Mouse (Mus musculus) adrenal gland, postnatal 14 days (tissue): Measurements from ENCODE around the gene Eif4e2. TPM values are rescaled to one million over a fixed set of nuclear protein-coding genes. Genes with fewer than 3 reads are reported as not detected.

Source experiments
- DNase-seq: peaks from one replicate; pipeline ENCODE4 v3.0.0; 2021; ENCODE audit warnings: mixed read lengths
- long read RNA-seq, 2 experiments: library from polyadenylated mRNA; stranded (forward); transcript quantifications; one replicate each; pipeline ENCODE4 v2.0.0; 2021
- total RNA-seq: library from RNA; stranded (reverse); gene quantifications from 2 replicates; pipeline ENCODE4 v1.2.3, GENCODE M21; 2021

Gene Eif4e2
- 94.4 and 104 TPM in 2 replicates for total RNA-seq
- long read RNA-seq, experiment 1, transcript Eif4e2-206 (7 exons, 1,807 nt) = minor isoform, 26 of 115 reads
- long read RNA-seq, experiment 1, transcript Eif4e2-202 (7 exons, 3,394 nt) = minor isoform, 8 of 115 reads
- long read RNA-seq, experiment 1, transcript Eif4e2-204 (7 exons, 1,119 nt) = major isoform, 40 of 115 reads
- long read RNA-seq, experiment 1, transcript Eif4e2-203 (6 exons, 1,569 nt) = minor isoform, 6 of 115 reads
- long read RNA-seq, experiment 1, partial matches to known transcripts = 4 of 115 reads
- long read RNA-seq, experiment 1, other reads (novel, unspliced or antisense) = 25 of 115 reads
- long read RNA-seq, experiment 2, transcript Eif4e2-204 (7 exons, 1,119 nt) = major isoform, 30 of 75 reads
- long read RNA-seq, experiment 2, transcript Eif4e2-206 (7 exons, 1,807 nt) = minor isoform, 17 of 75 reads
- long read RNA-seq, experiment 2, partial matches to known transcripts = 11 of 75 reads
- long read RNA-seq, experiment 2, other reads (novel, unspliced or antisense) = 7 of 75 reads

DNA sequence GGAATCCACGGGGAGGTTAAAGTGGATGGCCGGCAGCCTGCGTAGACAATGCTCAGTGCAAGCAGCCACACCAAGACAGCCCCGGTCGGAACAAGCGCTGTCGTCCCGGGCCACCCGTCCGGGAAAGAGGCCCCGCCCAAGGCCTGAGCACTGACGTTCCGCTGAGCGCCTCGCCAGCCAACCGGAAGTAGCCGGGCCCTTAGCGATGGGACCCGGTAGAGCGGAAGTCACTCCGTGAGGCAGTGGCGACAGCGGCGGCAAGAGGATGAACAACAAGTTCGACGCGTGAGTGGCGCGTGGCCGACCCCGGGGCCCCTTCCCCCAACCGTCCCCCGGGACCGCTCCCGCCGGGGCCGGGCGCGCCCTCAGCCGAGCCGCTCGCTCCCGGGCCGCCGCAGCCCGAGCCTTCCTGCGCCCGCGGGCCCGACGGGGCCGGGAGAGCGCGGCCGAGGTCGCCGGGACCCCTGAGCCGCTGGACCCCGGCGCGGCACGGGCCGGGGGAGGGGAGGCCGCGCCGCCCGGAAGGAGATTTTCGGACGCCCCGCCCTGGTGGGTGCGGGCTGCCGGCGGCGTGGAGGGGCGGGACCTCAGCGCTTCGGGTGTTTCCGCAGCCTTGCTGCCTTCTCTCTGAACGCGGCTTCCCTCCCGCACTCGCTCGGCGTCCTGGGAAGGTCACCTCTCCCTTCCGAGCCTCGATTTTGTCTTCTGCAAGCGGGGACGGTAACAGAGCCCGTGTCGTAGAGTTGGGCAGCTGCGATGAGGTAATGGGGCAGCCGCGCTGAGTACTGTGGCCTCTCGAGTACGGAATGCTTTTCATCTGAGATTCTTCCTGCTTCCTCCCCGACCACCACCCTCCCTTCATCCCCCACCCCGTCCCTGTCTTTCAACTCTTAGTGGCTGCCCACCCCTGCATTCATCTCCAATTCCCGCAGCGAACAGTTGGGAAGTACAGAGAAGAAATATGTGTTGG lies at the start of gene Eif4e2:
Eif4e2 (plus strand) TSS at position 180 of the 970 bp plus-strand sequence.
- peak; percentile 98 for DNase-seq

DNA sequence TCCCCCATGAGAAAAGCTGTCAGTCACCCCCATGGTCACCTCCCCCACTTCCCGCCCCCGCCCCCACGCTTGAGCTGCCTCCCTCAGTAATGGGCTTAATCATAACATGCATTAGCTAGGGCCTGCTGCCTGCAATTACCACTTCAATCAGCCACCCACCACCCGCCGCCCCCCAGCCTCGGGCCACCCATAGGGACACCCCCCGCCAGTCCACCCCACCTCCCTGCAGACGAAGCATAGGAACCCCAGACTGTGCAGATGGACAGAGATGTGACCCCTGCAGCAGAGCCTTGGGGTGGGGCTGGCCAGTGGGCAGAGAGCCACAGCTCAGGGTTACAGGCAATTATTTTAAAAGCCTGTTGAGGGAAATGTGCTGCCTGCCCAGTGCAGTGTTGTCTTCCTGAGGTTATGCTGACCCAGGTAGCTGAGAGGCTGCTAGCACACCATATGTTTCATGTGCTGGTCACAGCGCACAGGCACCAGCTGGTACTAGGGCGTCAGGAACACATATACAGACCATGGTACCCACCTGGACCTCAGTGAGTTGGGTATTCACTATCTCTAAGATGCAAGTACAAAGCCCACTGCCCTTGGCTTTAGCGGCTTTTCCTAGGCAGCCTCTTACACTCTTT lies 49.4 kb upstream of the Eif4e2 start:
- no peak for DNase-seq

DNA sequence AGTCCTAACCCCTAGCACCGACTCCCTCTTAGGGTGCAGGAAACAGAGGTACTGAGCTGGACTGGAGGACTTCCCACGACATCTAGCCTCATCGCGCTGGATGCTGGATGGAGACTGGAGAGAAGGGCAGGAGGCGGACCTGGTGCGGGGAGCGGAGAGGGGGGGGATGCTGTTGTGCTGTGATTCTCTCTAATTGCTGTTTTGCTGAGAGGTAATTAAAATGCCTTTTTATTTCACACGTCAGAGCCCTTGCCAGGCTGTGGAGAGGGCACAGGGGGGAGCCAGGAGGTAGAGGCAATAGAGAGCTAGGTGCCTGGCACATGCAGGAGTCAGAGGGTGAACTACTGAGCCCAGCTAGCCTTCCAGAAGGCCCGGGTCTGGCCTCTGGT lies 48.9 kb upstream of the Eif4e2 start:
- no peak for DNase-seq

DNA sequence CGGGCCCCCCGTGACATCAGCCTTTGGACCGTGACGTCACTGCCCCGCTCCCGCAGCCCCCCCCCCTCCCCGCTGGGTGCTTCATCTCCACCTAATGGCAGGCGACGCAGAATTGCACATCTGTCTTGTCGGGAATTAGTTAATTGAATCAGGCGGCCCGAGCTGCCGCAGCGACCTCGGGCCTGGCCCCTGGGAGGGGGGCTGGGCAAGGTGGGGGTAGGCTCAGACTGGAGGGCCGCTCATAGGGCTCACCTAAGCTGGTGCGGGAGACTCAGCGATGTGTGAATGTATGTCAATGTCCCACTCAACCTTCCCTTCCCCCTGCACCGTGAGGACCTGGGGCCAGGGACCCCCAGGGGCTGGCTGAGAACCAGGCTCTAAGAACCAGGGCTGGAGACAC lies 43.3 kb upstream of the Eif4e2 start:
- no peak for DNase-seq

DNA sequence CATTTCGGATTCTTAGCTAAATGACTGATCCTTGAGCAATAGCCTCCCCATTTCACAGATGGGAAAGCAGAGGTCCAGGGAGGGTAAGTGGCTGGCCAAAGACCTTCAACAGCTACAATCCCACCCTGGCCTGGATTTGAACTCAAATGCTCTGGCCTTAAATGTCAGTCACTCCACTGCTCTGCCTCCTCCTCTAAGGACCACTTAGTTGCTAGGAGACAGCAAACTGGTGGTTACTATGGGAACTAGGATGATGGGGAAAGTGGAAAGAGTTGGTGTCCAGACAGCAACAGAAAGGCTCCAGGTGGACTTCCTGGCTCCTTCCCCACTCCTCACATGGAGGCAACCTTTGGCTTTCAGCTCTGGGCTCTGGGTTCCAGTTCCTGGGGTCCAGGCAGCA lies 42.4 kb upstream of the Eif4e2 start:
- DNase-seq = no peak

DNA sequence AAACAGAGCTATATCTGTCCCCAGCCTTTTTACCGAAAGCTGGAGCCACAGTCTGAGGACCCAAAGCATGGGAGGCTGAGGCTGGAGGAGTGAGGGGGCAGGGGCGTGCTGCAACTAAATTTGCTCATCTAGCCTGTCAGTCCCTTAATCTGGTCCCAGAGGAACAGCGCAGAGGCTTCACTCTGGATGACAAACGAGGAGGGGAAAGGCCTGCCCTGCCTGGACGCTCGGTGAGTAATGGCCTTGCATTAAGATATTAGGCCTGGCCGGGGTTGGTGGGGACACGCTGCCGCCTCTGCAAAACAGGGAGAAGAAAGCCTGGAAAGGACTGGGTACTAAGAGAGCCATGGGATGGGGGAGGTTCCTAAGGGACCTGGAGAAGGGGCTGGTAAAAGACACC lies 41.4 kb upstream of the Eif4e2 start:
- DNase-seq = peak; percentile 58

DNA sequence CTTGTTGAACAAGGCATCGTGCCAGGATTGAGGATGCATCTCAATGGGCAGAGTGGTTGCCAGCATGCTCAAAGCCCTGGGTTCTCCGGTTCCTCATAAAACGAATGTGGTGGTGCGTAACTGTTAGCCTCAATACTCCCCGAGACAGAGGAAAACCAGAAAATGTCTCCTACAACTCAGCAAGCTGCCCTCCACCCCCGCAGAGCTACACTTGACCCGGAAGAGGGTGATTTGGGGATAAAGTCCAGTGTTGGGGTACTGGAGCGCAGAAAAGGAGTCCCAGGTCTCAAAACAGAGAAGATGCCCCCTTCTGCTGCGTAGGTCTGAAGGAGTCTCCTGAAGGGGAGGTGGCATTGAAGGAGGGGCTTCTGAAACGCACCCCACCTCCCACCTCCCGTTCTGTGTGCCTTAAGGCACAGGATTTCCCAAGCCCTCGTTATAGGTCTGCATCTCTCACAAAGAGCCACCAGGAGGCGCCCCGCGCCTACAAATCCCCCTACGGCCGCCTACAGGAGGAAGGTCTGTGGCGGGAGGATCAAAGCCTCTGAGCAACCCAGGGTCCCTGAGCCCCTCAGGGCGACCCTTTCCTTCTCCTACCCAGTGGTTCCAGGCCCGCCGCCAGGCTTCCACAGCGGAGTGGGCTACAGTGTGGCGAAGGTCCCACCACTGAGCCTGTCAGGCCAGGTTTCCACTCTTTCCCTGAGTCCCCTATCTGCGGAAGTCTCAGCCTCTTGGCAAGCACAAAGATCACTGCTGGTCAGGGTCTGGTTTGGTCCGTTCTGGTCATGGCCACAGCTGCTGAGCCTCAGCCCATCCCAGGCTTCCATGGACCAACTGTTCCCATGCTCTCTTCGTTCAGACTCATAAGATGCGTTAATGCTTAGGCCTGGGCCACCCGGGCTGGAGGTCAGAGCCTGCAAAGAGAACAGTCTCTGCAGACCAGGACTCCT lies 39.4 kb upstream of the Eif4e2 start:
- peak; percentile 83 for DNase-seq

DNA sequence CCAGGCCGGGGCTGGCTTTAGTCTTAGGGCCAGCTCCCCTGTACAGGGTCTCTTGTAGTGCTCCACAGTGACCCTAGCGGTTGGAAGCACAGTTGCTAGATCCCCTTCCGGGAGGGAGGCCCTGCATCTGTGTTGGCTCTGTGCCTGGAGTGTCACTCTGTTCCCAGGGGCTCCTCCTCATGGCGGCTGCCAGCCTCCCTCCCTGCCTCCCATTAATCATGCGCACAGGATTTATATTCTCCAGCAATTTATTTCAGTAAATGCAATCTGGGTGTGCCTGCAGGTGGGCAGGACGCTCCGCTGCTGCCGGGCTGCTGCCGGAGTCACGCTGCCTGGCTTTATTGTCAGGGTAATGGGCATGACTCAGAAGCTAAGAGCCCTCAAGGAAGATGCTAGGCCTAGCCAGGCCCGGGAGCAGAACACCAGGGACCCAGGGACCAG lies 37.8 kb upstream of the Eif4e2 start:
- peak; percentile 76 for DNase-seq

DNA sequence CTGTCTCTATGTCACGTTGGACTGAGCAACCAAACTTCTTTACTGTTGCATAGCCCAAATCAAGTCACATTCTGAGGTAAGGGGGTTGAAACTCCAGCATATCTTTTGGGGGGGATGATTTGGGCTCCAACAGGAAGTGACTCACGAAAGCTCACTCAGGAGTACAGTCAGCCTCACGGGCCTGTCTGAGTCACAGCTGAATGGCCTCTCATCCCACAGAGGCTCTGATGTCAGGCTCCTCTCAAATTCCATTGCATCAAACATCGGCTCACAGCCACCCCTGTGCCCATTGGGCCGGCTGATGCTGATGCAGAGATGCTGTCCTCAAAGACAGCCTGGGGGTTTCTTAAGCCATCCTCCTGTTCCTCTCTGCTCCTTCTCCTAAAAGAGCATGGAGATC lies 32.8 kb upstream of the Eif4e2 start:
- peak; percentile 67 for DNase-seq

DNA sequence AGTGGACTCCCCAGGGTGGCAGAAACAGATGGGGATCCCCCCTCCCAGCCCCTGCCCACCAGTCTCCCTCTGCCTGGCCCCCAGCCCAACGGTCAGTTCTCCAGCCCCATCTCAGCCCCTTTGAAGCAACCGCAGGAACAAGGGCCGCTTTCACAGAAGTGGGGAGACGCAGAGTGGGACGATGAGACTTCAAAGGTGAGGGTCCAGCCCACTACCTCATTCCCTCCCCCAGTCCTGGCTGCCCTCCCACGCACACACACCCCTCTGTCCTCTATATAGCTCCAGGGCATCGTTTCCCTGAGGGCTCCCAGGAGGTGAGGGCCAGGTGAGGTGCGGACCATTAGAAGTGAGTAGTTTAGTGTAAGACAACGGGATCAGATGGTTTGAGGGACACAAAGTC lies 30.7 kb upstream of the Eif4e2 start, which contains the start of gene Prss56:
Prss56 (plus strand) TSS at position 301 of the 400 bp plus-strand sequence.
- DNase-seq = no peak

DNA sequence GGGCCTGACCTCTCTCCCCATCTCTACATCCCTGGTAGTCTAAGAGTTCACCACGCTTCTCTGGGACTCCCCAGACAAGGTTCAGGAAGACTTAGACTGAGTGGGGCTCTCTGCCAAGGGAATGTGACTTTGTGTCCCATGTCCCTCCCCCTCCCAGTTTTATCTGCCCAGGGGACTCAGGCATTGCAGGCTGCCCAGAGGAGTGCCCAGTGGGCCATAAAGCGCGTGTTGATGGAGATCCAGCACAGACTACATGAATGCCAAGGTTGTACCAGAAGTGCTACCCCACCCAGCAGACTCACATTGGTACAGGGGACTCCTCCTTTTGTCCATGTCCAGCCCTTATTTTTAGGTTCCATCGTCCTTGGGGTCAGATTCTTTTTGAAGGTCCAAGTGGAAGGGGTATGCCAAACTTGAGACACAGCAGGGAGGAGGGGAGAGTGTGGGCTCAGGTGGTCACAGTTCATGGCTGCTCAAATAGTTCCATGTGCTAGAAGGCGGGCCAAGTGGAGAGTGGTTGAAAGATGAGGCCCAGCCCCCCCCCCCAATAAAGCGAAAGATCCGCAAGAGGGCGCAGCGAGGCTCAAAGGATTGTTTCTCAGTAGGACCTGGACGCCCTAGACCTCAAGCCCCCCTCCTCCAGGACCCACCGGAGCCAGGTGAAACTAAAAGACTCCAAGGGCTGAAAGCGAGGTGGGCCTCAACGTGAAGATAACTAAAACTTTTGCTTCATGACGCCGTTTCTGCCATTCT lies 29.5 kb upstream of the Eif4e2 start:
- DNase-seq = peak; percentile 68

DNA sequence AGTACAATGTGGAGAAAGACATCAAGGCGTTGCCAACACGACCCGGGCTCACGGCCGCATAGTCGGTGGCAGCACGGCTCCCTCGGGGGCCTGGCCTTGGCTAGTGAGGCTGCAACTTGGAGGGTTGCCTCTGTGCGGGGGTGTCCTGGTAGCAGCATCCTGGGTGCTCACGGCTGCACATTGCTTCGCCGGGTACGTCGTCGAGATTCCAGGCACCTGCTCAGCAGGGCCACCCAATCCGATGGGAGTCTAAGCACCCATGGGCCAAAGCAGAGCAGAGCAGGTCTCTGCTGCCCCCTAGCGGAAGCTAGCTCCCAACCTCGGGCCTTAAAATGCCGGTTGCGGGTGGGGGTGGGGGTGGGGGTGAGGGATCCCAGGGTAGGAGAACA lies 29.0 kb upstream of the Eif4e2 start:
- peak; percentile 89 for DNase-seq

DNA sequence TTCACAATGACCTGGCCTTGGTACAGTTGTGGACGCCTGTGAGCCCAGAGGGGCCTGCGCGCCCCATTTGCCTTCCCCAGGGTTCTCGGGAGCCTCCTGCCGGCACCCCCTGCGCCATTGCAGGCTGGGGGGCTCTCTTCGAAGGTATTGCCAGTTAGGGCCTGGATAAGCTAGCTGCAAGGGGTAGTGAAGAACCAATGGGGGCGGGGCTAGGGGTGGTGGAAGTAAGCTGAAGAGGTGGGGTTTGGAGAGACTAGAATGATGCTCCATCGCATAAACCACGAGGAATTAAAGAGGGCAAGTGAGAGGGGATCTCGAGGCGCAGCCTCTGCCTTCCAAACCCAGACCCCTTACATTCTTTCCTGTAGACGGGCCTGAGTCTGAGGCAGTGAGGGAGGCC lies 28.2 kb upstream of the Eif4e2 start:
- DNase-seq = no peak

DNA sequence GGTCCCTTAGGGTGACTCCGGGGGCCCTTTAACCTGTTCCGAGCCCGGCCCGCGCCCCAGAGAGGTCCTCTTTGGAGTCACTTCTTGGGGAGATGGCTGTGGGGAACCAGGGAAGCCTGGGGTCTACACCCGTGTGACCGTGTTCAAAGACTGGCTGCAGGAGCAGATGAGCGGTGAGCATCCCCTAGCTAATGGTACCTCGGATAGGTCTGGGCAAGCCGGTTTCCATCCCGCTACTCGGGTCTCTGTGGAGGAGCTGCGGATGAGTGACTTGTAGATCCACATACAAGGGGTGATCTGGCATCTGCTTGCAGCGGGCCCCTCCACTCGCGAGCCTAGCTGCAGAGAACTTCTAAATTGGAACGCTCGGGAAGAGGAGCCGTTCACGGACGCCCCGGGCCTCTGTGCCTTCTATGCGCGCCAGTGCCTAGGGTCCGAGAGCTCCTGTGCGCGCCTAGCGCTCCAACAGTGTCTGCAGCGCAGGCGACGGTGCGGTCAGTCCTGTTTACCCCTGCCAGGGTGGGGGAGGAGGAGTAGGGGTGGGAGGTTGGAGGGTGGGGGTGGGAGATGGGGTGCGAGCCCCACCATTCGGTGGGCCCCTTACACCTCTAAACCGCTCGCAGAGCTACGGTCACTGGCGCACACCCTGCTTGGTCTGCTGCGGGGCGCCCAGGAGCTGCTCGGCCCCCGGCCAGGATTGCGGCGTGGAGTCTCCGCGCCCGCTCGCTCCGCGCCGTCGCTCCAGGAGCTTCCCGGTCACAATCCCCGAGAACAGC lies 27.3 kb upstream of the Eif4e2 start:
- no peak for DNase-seq

DNA sequence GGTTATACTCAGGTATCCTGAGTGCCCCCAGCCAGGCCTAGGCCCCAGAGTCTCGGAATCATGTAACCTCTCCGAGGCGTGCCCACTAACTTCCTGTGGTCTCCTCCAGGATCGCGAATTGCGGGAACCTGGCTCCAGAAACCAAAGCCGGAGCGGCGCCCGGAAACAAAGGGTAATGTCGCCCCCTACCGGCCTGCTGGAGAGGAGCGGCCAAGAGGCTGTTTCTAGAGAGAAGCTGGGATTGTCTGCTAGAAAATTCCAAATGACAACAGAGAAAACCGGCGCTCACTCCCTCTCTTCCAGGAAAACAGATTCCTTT lies 26.7 kb upstream of the Eif4e2 start:
- peak; percentile 87 for DNase-seq

DNA sequence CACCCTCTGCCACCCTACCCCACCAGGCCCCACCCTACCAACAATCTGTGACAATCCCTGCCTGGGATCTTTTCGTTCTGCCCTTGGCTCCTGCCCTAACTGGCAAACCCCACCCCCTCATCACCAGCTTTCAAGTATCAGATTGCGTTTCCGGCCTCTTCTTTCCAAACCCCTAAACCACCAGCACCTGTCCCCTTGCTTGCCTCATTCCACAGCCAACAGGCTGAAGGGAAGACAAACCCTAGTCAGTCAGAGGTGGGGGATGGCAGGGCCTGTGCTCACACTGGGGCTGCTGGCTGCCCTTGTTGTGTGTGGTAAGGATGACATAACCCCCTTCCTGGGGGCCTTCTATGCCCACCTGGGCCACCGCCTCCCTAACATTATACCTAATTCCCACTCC lies 23.3 kb upstream of the Eif4e2 start, which contains the start of gene Chrnd:
Chrnd (plus strand) TSS at position 179 of the 400 bp plus-strand sequence.
- DNase-seq = no peak

DNA sequence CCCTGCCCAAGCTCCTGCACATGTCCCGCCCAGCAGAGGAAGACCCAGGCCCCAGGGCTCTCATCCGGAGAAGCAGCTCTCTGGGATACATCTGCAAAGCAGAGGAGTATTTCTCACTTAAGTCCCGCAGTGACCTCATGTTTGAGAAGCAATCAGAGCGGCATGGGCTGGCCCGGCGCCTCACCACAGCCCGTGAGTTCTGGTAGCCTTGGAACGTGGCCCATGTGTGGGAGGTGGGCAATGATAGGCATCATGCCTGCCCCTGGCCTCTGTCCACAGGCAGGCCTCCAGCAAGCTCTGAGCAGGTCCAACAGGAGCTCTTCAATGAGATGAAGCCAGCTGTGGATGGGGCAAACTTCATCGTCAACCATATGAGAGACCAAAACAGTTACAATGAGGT lies 16.4 kb upstream of the Eif4e2 start:
- no peak for DNase-seq

DNA sequence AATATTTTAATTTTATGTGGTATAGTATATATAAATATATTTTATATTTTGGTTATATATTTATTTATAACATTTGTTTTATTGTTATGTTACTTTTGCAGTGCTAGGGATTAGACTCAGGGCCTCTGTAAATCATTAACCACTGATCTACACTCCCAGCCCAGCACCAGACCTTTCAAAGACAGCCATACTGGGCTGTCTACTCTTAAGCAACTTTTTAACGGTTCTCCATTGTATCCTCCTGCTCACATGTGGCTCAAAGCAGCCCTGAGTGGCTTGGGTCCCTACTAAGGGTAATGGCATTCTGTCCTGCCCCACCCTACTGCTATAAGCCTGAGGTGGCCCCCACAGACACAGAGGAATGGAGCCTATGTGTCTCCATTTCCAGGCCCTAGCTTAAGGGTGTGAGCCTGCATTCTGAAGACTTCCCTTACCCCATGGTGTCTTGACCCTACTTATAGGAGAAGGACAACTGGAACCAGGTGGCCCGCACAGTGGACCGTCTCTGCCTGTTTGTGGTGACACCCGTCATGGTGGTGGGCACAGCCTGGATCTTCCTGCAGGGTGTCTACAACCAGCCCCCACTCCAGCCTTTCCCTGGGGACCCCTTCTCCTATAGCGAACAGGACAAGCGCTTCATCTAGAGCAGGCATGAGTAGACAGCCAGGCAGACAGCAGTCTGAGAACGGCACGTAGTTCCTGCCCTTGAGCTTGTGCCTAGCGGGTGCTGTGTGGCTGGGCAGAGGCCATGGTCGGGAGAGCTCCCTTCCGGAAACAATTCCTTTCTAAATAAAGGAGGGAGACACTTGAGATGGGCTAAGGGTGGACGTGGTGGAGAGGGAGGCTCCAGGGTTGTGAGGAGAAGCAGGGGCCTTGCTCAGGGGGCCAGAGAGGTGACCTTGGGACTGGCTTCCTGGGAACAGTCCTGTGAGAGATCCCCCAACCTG lies 15.3 kb upstream of the Eif4e2 start:
- DNase-seq = no peak
